Mouse (Mus musculus): Measurements from ENCODE around the gene Arhgap15. TPM values are rescaled to one million over a fixed set of nuclear protein-coding genes. Genes with fewer than 3 reads are reported as not detected.

The Arhgap15 gene
- total and polyA plus RNA-seq, 3 experiments = 1.5 to 2.8 TPM; not detected in 1

GRCm38 (mm10) chr2:43794700-43795099 is 46.1 kb downstream of the Arhgap15 start:
- peaks cover 0 to 10% of the 10 kb centered on the region in 2 experiments; a peak in 2 of 4 replicates for H3K36me3 ChIP-seq (ENCODE audit: control insufficient read depth in 1 of 2, insufficient read depth in 2 of 2, low read length in 2 of 2)
- H3K4me1 ChIP-seq (ENCODE audit: control insufficient read depth in 1 of 2, insufficient read depth in 2 of 2, low read length in 2 of 2) = peaks cover 3 to 7% of the 10 kb centered on the region in 2 experiments; a peak in 2 of 4 replicates
- TF ChIP-seq USF2 (IDR thresholded peaks at IDR 0.05; ENCODE audit: borderline replicate concordance in 1 of 2, insufficient read depth in 1 of 2, low read depth in 1 of 2, low read length in 2 of 2) = no peak
- no peaks in the 10 kb centered on the region for H3K79me2 ChIP-seq (ENCODE audit: control insufficient read depth, insufficient read depth, low read length, poor library complexity)
- no peaks in the 10 kb centered on the region for H3K27me3 ChIP-seq (ENCODE audit: control insufficient read depth in 1 of 2, insufficient read depth in 2 of 2, low read length in 2 of 2)
- H3K9ac ChIP-seq (ENCODE audit: control insufficient read depth, low read depth, low read length, poor library complexity, severe bottlenecking) = no peak overlapping the region
- DNase-seq (ENCODE audit: low read depth, low spot score) = peak; percentile 17
- no peak overlapping the region for H3K4me3 ChIP-seq (ENCODE audit: control insufficient read depth in 1 of 2, insufficient read depth in 1 of 2, low read depth in 2 of 2, low read length in 2 of 2)
- H3K27ac ChIP-seq (ENCODE audit: control insufficient read depth, low read depth, low read length) = no peak overlapping the region
- H3K9me3 ChIP-seq (replicated peaks; ENCODE audit: insufficient read depth, low read length) = no peaks in the 10 kb centered on the region

GRCm38 (mm10) chr2:43796448-43796847 is 47.8 kb downstream of the Arhgap15 start:
- Histone ChIP-seq H3K9me3 (replicated peaks; ENCODE audit: insufficient read depth, low read length) (no peaks in the 10 kb centered on the region), H3K9ac (ENCODE audit: control insufficient read depth, low read depth, low read length, poor library complexity, severe bottlenecking) (no peak overlapping the region), H3K36me3 (ENCODE audit: control insufficient read depth in 1 of 2, insufficient read depth in 2 of 2, low read length in 2 of 2) (peaks cover 0 to 10% of the 10 kb centered on the region in 2 experiments; a peak in 2 of 4 replicates), H3K79me2 (ENCODE audit: control insufficient read depth, insufficient read depth, low read length, poor library complexity) (no peaks in the 10 kb centered on the region), H3K4me3 (ENCODE audit: control insufficient read depth in 1 of 2, insufficient read depth in 1 of 2, low read depth in 2 of 2, low read length in 2 of 2) (no peak overlapping the region), H3K27me3 (ENCODE audit: control insufficient read depth in 1 of 2, insufficient read depth in 2 of 2, low read length in 2 of 2) (no peaks in the 10 kb centered on the region), H3K4me1 (ENCODE audit: control insufficient read depth in 1 of 2, insufficient read depth in 2 of 2, low read length in 2 of 2) (peaks cover 3 to 7% of the 10 kb centered on the region in 2 experiments; a peak in 2 of 4 replicates), H3K27ac (ENCODE audit: control insufficient read depth, low read depth, low read length) (no peak overlapping the region)
- no peak for DNase-seq (ENCODE audit: low read depth, low spot score)
- no peak for TF ChIP-seq EP300 (IDR thresholded peaks at IDR 0.05; ENCODE audit: low read depth in 1 of 2, low read length in 2 of 2)
- TF ChIP-seq ZNF384 (IDR thresholded peaks at IDR 0.05; ENCODE audit: low read depth, low read length) = no peak

- Histone ChIP-seq H3K4me1 (ENCODE audit: control insufficient read depth in 1 of 2, insufficient read depth in 2 of 2, low read length in 2 of 2) (peaks cover 2 to 7% of the 10 kb centered on the region in 2 experiments; a peak in 3 of 4 replicates), H3K79me2 (ENCODE audit: control insufficient read depth, insufficient read depth, low read length, poor library complexity) (no peaks in the 10 kb centered on the region)
Measured at GRCm38 (mm10) chr2:43805960-43806744, 57.5 kb downstream of the Arhgap15 start.

More at GRCm38 (mm10) chr2:43805960-43806744, 57.5 kb downstream of the Arhgap15 start:
- no peaks in the 10 kb centered on the region for H3K27me3 ChIP-seq (ENCODE audit: control insufficient read depth in 1 of 2, insufficient read depth in 2 of 2, low read length in 2 of 2)
- peaks cover 0 to 6% of the 10 kb centered on the region in 2 experiments; a peak in 2 of 4 replicates for H3K36me3 ChIP-seq (ENCODE audit: control insufficient read depth in 1 of 2, insufficient read depth in 2 of 2, low read length in 2 of 2)
- no peak overlapping the region for H3K4me3 ChIP-seq (ENCODE audit: control insufficient read depth in 1 of 2, insufficient read depth in 1 of 2, low read depth in 2 of 2, low read length in 2 of 2)
- H3K27ac ChIP-seq (ENCODE audit: control insufficient read depth, low read depth, low read length) = no peak overlapping the region
- peak in 1 of 2 experiments; percentile 32; a peak in 1 of 4 replicates for TF ChIP-seq EP300 (IDR thresholded peaks at IDR 0.05; ENCODE audit: low read depth in 1 of 2, low read length in 2 of 2)
- TF ChIP-seq TCF12 (IDR thresholded peaks at IDR 0.05; ENCODE audit: low read depth, low read length) = no peak
- TF ChIP-seq SMC3 (IDR thresholded peaks at IDR 0.05; ENCODE audit: low read depth, low read length) = no peak
- no peak for TF ChIP-seq MYB (IDR thresholded peaks at IDR 0.05; ENCODE audit: low read depth, low read length)
- TF ChIP-seq MXI1 (IDR thresholded peaks at IDR 0.05; ENCODE audit: low read depth, low read length) = no peak
- peak; percentile 51 for DNase-seq (ENCODE audit: low read depth, low spot score)
- H3K9me3 ChIP-seq (replicated peaks; ENCODE audit: insufficient read depth, low read length) = no peaks in the 10 kb centered on the region
- H3K9ac ChIP-seq (ENCODE audit: control insufficient read depth, low read depth, low read length, poor library complexity, severe bottlenecking) = no peak overlapping the region
